Comparison of ENCODE assay signal across 7 mouse cellular contexts in the genomic region with DNA sequence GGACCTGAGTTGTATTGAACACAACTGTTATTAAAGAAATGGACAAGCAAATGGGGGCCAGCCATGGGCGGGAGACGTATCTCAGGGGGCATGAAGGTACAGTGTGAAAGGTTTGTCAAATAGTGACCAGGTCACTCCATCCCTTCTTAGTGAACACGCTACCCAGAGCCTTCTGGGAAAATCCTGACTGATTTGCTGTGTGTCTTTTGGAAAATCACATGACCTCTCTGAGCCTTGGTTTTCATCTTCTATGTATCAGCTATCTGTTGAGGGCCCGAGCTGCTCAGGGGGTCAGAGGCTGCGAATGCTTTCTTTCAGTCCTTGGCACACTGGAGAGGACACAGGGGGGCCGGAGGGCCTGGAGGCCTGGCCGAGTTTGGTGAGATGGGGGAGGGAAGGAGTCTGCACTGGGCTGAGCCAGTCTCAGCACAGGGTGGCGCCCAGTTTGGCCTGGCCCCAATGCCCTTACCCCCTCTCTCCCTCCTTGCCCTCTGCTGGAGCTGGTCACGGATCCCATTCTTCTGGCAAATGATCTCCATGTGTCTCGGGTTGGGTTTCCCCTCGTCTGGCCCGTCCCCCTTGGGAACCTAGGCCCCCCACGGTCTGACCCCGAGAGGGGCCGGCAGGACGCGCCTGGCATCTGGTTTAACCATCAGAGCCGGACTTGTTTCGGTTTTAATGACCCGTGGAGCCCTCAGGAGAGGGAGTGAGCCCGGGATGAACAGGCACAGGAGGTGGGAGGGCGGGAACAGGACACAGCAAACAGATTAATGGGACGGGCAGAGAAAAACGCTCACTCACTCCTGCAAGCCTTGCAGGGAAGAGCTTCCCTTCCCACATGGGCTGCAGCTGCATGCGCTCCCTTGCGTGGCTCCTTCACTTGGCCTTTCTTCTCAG.
A peak's percentile ranks its signal among the peaks of the same experiment; 100 is the strongest.
DNase-seq lines count a peak whose midpoint lies in the region; ATAC-seq and TF ChIP-seq lines count a peak whose summit lies in the region.

No protein-coding gene starts in this region.

- H3K9me3 ChIP-seq in forebrain, postnatal 0 days (ENCODE audit: low read length) = no peaks in the 10 kb centered on the region
- H3K9me3 ChIP-seq in hindbrain, embryonic 16.5 days (ENCODE audit: control insufficient read depth, low read length) = no peaks in the 10 kb centered on the region
- H3K9me3 ChIP-seq in midbrain, embryonic 11.5 days (ENCODE audit: control insufficient read depth, low read length) = no peaks in the 10 kb centered on the region

- no peaks in the 10 kb centered on the region for H3K36me3 ChIP-seq in forebrain, postnatal 0 days (ENCODE audit: insufficient read depth)
- H3K36me3 ChIP-seq in hindbrain, embryonic 16.5 days (ENCODE audit: control insufficient read depth, insufficient read depth, low read length) = no peaks in the 10 kb centered on the region
- H3K36me3 ChIP-seq in midbrain, embryonic 11.5 days (ENCODE audit: control insufficient read depth, insufficient read depth, low read length) = no peaks in the 10 kb centered on the region

- DNase-seq in embryo, embryonic 9.5 days (ENCODE audit: extremely low spot score) = peak; percentile 88
- DNase-seq in forebrain, postnatal 0 days = no peak
- DNase-seq in midbrain, embryonic 11.5 days (ENCODE audit: low spot score, missing footprints) = peak; percentile 91
- DNase-seq in cerebellum, postnatal 36 days = no peak
- no peak for DNase-seq in left cerebral cortex, postnatal 10 days (ENCODE audit: extremely low spot score in 1 of 2, low spot score in 2 of 2)
- DNase-seq in B cell, adult 2 months = no peak

- no peaks in the 10 kb centered on the region for H3K27me3 ChIP-seq in forebrain, postnatal 0 days (ENCODE audit: insufficient read depth, low read length)
- no peaks in the 10 kb centered on the region; the same call in 1 of the 2 replicates for H3K27me3 ChIP-seq in hindbrain, embryonic 16.5 days (replicated peaks; ENCODE audit: control insufficient read depth, insufficient read depth, low read length)
- H3K27me3 ChIP-seq in midbrain, embryonic 11.5 days (ENCODE audit: control insufficient read depth, insufficient read depth, low read length) = no peaks in the 10 kb centered on the region

- no peak overlapping the region for H3K4me3 ChIP-seq in forebrain, postnatal 0 days (ENCODE audit: low read depth, low read length)
- H3K4me3 ChIP-seq in hindbrain, embryonic 16.5 days (ENCODE audit: low read length) = no peak overlapping the region
- H3K4me3 ChIP-seq in midbrain, embryonic 11.5 days (ENCODE audit: low read depth, low read length) = no peak overlapping the region

- TF ChIP-seq CTCF in forebrain, postnatal 0 days (IDR thresholded peaks at IDR 0.05; ENCODE audit: low read depth) = no peak

- 31% methylated on average over 26 of the region's 26 CpGs for WGBS in forebrain, postnatal 0 days
- 18% methylated on average over 26 of the region's 26 CpGs for WGBS in hindbrain, embryonic 16.5 days
- WGBS in midbrain, embryonic 11.5 days = 13% methylated on average over 26 of the region's 26 CpGs

- no peaks in the 10 kb centered on the region for H3K4me1 ChIP-seq in forebrain, postnatal 0 days (ENCODE audit: insufficient read depth)
- peaks cover 17% of the 10 kb centered on the region for H3K4me1 ChIP-seq in hindbrain, embryonic 16.5 days (ENCODE audit: control insufficient read depth, insufficient read depth, low read depth, low read length)
- peaks cover 29% of the 10 kb centered on the region for H3K4me1 ChIP-seq in midbrain, embryonic 11.5 days (ENCODE audit: control insufficient read depth, insufficient read depth, low read length)

- peak; percentile 52 for ATAC-seq in forebrain, postnatal 0 days
- no peak for ATAC-seq in hindbrain, embryonic 16.5 days
- peak; percentile 54 for ATAC-seq in midbrain, embryonic 11.5 days (ENCODE audit: low FRiP score)

- no peak overlapping the region for H3K9ac ChIP-seq in forebrain, postnatal 0 days
- peak overlapping the region; percentile 33; the same call in 1 of the 2 replicates for H3K9ac ChIP-seq in hindbrain, embryonic 16.5 days (ENCODE audit: low read depth, low read length)
- no peak overlapping the region for H3K9ac ChIP-seq in midbrain, embryonic 11.5 days (ENCODE audit: low read length)

- intact Hi-C loops in left cerebral cortex, postnatal 10 days (cut with DNase I) = no loop called here

- no peak overlapping the region for H3K4me2 ChIP-seq in forebrain, postnatal 0 days (ENCODE audit: low read depth)
- peak overlapping the region; percentile 36; the same call in 1 of the 2 replicates for H3K4me2 ChIP-seq in hindbrain, embryonic 16.5 days (ENCODE audit: low read length)
- H3K4me2 ChIP-seq in midbrain, embryonic 11.5 days = peak overlapping the region; percentile 23; the same call in 1 of the 2 replicates

- no peak overlapping the region for H3K27ac ChIP-seq in forebrain, postnatal 0 days (ENCODE audit: low read depth, low read length)
- H3K27ac ChIP-seq in hindbrain, embryonic 16.5 days (ENCODE audit: low read depth, low read length) = no peak overlapping the region
- peak overlapping the region; percentile 42 for H3K27ac ChIP-seq in midbrain, embryonic 11.5 days (ENCODE audit: low read depth, low read length)

Comparison
In these comparisons a context has a peak if more than half of its experiments do, and no peak if none do; other contexts are left out.
1. DNase-seq: peak in embryo, embryonic 9.5 days (single experiment) and midbrain, embryonic 11.5 days (single experiment); none in forebrain, postnatal 0 days (single experiment), cerebellum, postnatal 36 days (0 of 2), left cerebral cortex, postnatal 10 days (0 of 2) and B cell, adult 2 months (0 of 2).